Mouse (Mus musculus) erythroid progenitor cell, adult 5-6 weeks (primary cell): Measurements from ENCODE around the gene Xrcc4. TPM values are rescaled to one million over a fixed set of nuclear protein-coding genes. Genes with fewer than 3 reads are reported as not detected.
"Not testable (repeated sequence)": the region's sequence is repeated elsewhere in the genome, so short reads cannot be mapped to it uniquely, and the experiment has no call there.

Source experiments
- ATAC-seq: replicated peaks from 2 replicates; pipeline ENCODE4 v1.8.0; 2016; ENCODE audit warnings: moderate number of reproducible peaks, mild to moderate bottlenecking, moderate TSS enrichment, inconsistent platforms; ENCODE audit not compliant: poor library complexity, low FRiP score, severe bottlenecking
- total RNA-seq, 2 experiments: library from RNA; stranded (forward) in 1 of 2; stranded (reverse) in 1 of 2; fragments of 150-400 nt in 1 of 2; fragments of 186-747, 209-891 nt in 1 of 2; gene quantifications; 2 replicates each; pipeline versions ENCODE4 v1.2.3 to v1.2.4; 2015 to 2017; ENCODE audit warnings: low replicate concordance in 2 of 2

The Xrcc4 gene
- total RNA-seq (2015; ENCODE audit: low replicate concordance) = 4.6 and 5.4 TPM in 2 replicates
- 4.1 and 8.1 TPM in 2 replicates for total RNA-seq (2017; ENCODE audit: low replicate concordance)

DNA sequence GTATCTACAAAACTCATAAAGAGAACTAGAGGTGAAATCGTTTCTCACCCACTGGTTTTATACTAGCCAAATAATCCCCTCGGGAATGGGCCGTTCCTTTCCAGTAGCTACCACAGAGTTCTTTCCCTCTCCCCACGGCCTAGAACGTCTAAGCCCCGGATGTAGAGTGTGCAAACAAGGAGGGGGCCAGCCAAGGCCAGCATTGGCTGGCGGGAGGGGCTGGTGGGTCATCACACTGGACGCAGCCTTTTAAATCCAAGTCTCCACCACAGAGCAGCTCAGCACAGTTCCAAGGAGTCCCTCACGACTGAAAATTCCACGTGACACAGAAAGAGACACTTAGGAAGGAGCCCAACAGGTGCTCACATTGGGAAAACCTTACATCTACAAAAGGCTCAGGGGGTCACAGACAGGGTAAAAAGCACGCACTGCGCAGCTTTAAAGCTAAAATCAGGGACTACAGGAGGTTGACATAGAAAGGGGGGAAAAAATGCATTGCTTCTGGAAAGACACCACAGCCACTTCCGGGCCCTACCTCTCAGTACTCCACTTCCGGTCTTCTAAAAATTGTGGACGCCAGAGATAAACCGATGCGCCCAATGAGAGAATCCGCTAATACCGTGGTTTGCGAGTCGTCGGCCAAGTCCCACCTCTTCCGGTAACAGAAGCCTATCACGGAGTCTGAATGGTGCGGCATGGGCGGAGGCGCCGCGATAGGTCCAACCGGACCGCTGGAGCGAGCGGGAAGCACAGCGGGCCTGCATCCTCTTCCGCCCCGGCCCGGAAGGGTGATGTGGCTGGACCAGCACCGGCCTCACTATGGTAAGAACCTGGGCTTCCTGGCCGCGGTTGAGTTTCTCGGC lies at the start of gene Xrcc4, which contains the start of gene Tmem167:
TSS of gene Xrcc4 (minus strand) at position 647 of the 863 bp plus-strand sequence.
TSS of gene Tmem167 (plus strand) at position 162 of the 863 bp plus-strand sequence.
- peak; percentile 100 for ATAC-seq

DNA sequence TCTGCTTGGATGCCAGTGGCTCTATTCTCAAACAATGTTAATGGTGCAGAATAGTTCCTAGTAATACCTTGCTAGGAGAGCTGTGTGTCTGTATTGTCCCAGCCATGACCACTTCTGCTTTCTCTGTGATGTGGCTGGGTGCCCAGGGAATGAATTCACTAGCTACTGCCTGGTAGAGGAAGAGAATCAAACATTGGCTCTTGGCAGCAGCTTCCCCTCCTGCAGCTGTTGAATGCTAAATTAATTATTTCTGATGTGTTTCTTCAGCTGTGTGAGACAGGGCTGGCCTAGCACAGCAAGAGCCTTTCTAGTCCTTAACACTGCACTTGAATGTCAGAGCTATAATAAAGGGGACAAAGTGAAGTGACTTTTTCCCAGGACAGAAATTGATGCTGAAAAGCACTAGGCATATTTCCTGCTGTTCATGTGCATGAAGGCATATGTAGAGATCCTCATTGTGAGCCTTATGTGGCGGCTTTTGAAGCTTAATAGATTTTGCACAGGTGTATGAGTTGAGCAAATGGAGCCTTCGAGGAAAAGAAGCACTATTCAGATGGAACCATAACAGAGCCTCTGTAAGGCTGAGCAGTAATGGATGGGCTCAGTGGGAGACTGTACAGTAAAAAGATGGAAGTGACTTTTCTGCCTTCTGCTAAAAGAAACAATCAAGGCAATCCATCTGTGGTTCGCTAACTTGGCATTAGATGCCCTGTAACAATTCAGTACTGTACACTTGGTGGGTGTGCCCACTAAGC lies 46.9 kb upstream of the Xrcc4 start:
- ATAC-seq = no peak

DNA sequence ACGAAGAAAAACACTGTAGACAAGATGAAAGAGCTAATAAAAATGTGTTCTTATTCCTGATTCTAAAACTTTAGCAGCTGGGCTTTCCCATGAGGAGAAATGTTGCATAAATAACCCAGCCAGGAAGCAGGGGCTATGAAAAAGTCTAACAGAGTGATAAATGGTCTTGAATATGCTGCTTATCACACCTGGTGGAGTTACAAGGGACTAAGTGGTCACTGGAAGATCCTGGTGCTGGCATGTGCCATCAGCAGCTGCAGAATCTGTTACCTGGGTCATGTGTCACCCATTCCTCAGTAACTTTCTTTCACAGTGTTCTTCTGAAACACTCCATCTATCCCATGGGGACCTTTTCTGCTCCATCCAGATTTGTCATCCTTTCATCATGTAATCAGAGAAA lies 22.3 kb upstream of the Xrcc4 start:
- no peak for ATAC-seq

DNA sequence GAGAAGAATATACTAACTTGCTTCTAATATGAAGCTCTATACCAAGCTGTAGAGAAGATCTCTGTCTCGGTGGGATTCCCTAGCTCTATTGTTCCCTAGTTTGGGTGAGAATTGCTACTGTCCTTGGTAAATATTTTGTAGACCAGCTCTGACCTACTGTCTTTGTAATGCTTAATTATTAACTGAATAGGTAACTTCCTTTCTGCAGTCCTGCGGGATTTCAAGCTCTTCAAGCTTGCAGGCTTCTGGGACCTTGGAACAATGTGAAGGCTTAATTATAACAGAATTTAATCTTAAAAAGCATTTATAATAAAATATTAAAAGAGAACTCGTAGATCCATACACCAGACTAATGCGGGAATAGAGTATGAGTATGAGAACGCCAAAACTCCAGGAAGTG lies 19.3 kb upstream of the Xrcc4 start:
- not testable (repeated sequence) for ATAC-seq

DNA sequence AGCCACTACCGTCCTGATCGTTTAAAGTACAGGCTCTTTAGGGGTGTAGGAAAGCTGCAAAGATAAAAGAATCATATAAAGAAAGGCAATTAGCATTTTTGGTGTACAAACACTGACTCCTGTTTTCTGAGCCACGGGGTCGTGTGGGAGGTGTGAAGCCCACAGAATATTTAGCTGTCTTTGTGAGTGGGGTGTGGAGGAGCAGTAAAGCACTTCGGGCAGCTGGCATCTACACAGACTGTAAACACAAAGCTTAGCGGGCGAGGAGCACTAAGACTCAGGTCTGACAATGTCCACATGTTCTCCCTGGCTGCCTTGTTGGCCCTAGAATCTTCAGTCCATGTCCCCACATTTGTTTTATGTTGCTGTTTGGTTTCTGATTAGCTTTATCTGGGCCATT lies 16.7 kb upstream of the Xrcc4 start:
- no peak for ATAC-seq

DNA sequence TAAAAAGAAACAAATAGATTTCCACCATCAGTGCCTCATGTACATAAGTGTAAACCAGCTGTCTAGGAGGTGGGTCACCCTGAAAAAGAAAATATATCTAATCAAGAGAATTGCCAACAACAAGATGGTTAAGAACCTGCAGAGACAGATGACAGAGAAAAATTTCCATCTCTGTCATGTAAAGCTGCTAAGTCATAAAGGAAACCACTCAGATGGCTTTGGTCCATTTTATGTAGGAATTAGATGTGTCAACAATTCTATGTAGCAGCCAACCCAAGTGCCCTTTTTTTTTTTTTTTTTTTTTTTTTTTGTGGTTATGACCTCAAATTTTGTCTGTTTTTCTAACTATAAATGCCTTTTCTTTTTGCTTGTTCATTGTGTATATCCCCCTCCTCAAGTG lies 12.1 kb upstream of the Xrcc4 start:
- ATAC-seq = no peak

DNA sequence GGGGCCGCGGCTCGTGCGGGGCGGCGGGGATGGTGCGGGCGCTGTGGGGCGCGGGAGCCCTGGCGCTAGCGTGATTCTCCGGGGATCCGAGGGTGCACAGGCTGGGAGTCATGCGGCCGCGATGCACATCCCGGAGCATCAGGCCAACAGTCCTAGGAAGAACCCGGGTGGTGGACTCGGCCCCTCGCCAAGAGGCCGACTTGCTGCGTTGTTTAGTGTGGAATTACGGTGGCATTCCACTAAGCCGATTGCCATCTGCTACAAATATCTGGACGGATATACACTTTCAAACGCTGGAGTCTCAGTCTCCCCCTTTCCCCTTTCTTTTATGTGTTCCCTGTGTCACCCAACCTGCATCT lies 396 bp upstream of the Xrcc4 start:
- ATAC-seq = no peak

DNA sequence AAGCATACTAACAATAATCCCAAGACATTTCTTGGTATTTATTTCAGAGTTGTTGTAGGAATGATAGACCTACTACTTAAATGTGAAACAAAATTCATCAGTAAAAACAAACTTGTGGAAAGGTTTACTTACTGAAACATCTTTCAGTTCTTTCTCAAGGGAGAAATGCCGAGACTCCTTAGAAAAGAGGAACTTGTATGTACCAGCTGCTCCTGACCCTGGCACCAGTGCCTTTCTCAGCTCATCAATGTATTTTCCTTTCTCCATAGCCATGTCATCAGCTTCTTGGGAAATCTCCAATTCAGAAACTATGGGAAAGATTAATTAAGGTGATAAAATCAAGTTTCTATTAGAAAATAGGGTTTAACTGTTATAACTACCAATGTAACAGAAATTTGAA lies 27.5 kb downstream of the Xrcc4 start:
- ATAC-seq = no peak

DNA sequence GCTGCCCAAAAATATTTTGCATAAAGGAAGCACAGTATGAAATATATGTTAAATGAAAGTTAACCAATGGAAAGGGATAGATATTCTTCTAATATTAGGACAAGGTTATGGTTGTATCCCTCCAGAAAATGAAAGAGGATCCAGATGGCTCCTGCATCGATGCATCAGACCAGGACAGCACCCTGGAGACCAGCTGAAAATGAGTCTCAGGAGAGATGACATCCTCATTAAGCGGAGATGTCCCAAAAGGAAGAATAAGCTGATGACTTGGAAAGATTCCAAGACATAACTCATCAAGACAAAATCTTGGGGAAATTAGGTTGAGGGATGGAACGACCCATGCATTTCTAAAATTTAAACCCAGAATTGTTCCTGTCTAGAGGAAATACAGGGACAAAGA lies 37.0 kb downstream of the Xrcc4 start:
- no peak for ATAC-seq

DNA sequence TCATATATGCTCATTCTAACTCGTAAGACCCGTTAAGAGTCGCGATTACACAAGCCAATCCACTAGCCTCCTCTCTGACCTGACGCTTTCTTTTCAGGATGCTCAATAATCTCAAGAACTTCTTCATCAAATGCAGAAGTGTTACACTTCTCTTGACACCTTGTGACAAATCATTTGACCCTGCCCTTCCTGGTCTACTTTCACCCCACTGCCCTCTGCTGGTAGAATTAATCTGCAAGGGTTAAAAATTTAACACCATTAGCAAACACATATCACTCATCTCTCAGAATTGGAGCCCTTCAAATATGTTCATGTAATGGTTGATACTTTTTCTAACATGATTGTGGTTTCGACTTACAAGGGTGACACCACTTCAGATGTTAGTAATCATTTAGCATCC lies 37.7 kb downstream of the Xrcc4 start:
- ATAC-seq = no peak

DNA sequence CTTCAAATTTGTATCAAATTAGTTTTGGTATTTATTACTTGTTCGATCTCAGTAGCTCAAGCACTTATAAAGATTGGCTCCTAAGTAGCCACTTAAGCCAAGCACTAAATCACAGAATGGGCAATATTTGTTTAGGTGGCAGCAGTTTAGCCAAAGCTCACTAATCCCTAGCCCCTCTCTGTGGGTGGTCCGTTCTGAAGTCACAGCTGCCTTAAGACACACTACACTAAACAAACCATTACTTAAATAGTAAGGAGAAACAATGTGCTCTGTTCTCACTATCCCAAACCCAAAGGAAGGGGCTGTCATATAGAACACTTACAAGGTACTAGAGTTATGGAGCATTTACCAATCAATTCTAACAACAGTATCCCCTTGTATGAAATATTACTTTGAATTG lies 49.8 kb downstream of the Xrcc4 start:
- no peak for ATAC-seq

DNA sequence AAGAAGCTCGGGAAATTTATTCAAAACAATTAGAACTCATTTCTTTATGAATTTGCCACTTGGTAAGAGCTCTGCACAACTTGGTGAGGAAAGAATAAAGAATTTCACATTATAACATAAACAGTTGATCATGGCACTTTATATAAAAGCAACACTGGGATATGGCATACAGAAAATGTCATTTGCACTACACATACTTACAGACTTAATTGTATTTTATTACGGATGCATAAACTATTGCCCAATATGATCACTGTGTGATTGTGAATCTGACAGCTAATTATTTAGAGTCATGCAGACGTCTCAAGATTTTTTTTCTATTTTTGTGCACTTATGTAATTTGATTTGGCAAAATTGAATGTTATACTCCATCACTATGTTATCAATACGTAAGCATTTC lies 56.4 kb downstream of the Xrcc4 start:
- no peak for ATAC-seq

DNA sequence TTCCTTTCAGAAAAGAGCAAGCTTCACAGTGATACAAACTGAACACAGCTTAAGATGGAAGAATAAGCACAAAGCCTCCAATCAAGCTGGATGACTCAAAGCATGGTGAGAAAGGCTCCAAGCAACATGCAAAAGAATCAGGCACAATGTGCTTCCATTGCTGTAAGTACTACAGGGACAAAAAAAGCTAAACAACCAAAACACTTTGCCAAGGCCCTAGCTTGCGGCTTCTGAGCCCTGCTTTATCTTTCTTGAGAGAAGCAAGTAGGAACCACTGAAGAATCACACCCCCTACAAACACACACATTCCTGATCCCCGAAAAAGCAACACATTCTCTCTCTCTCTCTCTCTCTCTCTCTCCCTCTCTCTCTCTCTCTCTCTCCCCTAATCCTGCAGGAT lies 56.9 kb downstream of the Xrcc4 start:
- ATAC-seq = no peak

DNA sequence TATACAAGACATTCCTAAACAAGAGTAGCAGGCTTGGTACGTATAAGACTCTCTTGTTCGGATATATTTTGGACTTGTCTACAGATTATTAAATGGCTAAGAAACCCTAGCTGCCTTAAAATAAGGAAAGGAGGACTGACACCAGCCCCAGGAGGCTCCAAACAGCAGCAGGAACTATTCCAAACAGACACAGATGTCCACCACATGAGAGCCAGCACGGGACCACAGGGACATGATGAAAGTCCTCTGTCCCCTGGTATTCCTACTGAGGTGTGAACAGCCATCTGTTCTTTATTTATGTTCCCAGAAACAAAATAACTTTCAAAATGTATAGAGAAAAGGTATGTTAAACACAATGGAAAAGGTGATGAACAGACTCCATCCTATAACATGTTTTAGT lies 58.5 kb downstream of the Xrcc4 start:
- no peak for ATAC-seq

DNA sequence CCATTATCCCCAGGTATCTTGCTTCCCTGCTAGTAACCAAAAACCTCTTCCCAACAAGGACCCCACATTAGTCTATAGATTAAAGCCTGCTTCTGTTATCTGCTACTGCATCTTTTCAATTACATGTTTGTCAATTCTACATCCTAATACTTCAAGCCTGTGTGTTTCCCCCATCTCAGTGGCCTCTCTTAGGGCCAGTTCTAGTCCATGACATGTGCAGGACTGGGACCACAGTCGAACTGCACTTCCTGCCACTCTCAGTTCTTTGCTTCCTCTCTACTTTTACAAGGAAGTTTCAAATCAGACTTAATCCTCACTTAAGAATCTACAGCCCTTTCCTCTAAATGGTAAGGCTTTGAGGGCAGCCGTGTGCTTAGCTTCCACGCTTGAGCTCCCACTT lies 76.8 kb downstream of the Xrcc4 start:
- ATAC-seq = no peak

DNA sequence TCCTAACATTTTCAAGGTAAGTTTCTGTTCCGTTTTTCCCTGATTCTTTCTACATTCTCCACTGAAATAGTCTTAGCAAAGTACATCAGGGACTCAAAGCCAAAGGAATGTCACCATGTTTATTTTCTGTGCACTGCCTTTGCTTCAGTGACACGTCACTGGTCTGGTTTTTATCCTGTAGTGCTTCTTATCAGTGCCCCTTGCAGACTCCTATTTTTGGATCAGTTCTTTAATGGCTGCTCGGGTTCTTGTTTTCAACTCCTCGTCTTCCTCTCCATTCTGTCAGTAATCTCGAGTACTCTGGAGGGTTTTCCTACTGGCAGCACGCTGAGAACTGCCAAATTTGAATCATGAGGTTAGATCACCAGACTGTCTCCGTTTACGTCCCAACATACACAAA lies 77.2 kb downstream of the Xrcc4 start:
- ATAC-seq = no peak

DNA sequence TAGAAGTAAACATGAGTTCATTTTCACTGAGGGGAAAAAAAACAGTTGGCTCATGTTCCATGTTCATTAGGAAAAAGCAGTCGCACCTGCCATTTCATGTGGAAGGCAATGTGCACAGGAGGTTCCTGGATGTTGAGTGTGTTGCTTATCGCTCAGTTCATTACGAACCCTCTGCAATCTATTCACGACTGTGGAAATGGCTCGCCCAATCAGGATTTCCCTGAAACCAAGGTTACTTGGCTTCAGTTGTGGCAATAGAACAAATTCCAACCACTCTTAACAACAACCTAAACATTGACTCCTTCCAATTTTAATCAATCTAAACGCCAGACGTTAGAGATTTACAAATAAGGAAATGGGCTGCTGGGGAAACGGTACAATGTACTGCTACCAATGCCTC lies 78.3 kb downstream of the Xrcc4 start:
- no peak for ATAC-seq

DNA sequence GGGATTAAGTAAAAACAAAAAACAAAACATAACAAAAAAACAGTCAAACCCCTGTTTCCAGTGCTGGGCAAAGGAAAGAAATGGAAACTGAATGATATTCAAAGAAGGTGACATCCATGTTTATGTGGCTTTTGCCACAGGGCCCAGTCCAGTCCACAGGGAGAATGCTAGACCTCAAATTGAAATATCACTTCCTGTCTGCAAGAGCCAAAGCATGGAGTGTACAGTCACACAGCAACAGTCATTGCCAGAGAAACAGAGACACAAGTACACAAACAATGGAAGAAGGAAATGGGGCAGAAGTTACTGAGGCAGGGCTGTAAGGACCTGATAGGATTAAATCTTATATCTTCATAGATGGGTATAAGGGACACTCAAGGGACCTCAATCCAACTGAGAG lies 79.6 kb downstream of the Xrcc4 start:
- ATAC-seq = no peak

DNA sequence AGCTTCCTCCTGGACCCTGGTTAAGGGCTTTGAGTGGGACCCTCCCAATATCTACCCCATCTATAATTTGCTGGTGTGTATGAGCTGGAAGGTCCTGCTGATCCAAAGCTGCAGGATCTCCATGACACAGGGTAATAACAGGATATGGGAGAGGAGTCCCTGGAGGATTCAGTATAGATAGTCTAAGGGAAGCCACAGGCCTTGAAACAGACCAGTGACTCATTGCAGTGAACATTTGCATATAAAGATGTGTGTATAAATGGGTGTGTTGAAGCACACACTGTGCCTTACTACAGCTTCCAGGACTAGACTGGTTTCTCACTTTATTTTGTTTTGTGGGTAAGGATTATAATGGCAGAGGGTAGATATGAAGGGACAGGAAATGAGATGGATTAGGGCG lies 83.8 kb downstream of the Xrcc4 start:
- no peak for ATAC-seq

DNA sequence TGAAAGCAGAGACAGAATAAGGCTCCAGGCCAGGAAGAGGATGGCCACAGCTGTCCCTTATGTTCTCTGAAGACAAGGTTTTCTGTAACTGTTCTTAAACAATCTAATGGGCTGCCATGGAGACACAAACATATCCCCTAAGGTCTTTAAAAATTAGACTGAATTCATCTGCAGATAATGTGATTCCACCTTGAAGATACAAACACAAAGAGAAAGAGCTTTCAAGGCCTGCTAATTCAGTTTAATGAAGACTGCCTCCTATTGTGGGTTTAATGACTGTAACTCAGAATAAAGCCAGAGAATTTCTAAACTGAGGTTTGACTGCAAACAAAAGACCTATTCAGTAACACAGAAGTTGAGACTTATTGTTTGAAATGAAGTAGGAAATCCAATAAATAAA lies 91.9 kb downstream of the Xrcc4 start:
- no peak for ATAC-seq

DNA sequence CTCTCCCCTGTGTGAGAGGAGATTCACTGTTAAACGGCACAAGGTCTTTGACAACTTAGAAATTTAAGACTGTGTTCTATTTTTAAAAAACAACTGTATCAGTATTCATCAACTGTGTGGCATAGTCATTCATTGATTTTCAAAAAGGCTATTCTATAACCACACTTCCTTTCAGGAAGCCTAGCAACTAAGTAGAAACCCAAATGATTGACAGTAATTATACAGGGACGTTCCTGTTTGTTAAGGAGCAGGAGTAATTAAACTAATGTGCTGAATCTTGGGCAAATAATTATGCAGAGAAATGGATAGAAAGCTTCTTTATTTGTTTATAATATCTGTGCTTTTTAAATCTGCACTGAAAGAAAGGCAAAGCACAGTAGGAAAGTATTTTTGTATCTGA lies 103.3 kb downstream of the Xrcc4 start:
- ATAC-seq = no peak
